Mouse (Mus musculus): ENCODE data around the gene Chpt1. TPM values are rescaled to one million over a fixed set of nuclear protein-coding genes. Genes with fewer than 3 reads are reported as not detected.

Gene Chpt1
- total RNA-seq, 2 experiments from 2014 or later, result 358 to 802 TPM

GRCm38 (mm10) chr10:88407875-88408631, 95.8 kb downstream of the Chpt1 start:
- DNase-seq (ENCODE audit: low spot score in 2 of 2), result no peak

DNA sequence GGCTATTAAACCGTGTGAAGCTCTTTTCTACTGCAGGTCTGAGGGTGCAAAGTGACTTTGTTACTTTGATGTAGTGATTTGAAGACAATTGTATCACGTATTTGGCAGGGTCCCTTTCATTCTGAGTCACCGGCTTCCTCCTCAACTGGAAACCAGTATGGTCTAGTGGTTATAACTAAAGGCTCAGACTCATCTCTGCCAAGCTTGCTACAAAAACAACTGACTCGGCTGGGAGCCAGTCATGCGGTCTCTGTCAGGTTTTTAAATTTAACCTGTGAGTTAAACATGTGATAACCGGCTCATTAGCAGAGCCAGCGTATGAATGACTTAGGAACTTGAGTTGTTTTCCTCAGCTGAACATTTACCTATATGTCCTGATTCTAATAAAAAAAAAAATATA, 98.1 kb downstream of the Chpt1 start:
- no peak for DNase-seq (ENCODE audit: low spot score in 2 of 2)

- DNase-seq (ENCODE audit: low spot score in 2 of 2), result no peak
Measured at GRCm38 (mm10) chr10:88404220-88404619, 99.7 kb downstream of the Chpt1 start.

GRCm38 (mm10) chr10:88403021-88403420, 100.9 kb downstream of the Chpt1 start:
- DNase-seq (ENCODE audit: low spot score in 2 of 2), result no peak

Other genes with a start within 250 kb of the Chpt1 start
- gene Dram1, start 125.0 kb downstream of the Chpt1 start, total RNA-seq (2021), result 10 to 100 TPM in 1 of 2 experiments, 1 to 10 TPM in 1; 7.4 to 22.3 TPM
- gene Gnptab, start 124.9 kb downstream of the Chpt1 start, total RNA-seq (2021), result 10 to 100 TPM; 29.2 to 36.0 TPM
- gene Sycp3, start 44.5 kb downstream of the Chpt1 start, total RNA-seq (2021), result 1 to 10 TPM; 2.2 to 9.2 TPM
- gene Mybpc1, start 101.1 kb upstream of the Chpt1 start, total RNA-seq (2021), result 1 to 10 TPM in 1 of 2 experiments, under 1 TPM in 1; 0.60 to 4.3 TPM
- gene Spic, start 180.9 kb upstream of the Chpt1 start, total RNA-seq (2021), result under 1 TPM in 1 of 2 experiments, not detected in 1; 0.58 TPM
- 100 to 1,000 TPM in 1 of 2 experiments, 10 to 100 TPM in 1; 96.8 to 104 TPM for gene Arl1, start 226.8 kb upstream of the Chpt1 start, total RNA-seq (2021)

Data from adrenal gland, adult 18-20 months (tissue).